Mouse (Mus musculus) lung, embryonic 15.5 days (tissue): ENCODE results near the gene Ppp1r12b. TPM values are rescaled to one million over a fixed set of nuclear protein-coding genes. Genes with fewer than 3 reads are reported as not detected.
A peak's percentile ranks its signal among the peaks of the same experiment; 100 is the strongest.

Experiments
- ATAC-seq: fragments of 200-750 bp; cut with Nextera tagmentation; 2 replicates; pipeline ENCODE4 v1.8.0; 2017; ENCODE audit warnings: moderate number of reproducible peaks, borderline replicate concordance; ENCODE audit not compliant: low FRiP score, low TSS enrichment; ENCODE audit errors: extremely low read depth
- H3K27ac ChIP-seq: fragments of 300-500 bp; sonication (generic); 2 replicates; pipeline ENCODE4 v1.5.1; 2015; ENCODE audit warnings: moderate library complexity, mild to moderate bottlenecking, inconsistent platforms
- H3K27me3 ChIP-seq: fragments of 300-500 bp; sonication (generic); 2 replicates; pipeline ENCODE4 v1.6.1; 2015; ENCODE audit warnings: inconsistent platforms
- H3K36me3 ChIP-seq: fragments of 300-500 bp; sonication (generic); 2 replicates; pipeline ENCODE4 v1.6.1; 2015; ENCODE audit warnings: inconsistent platforms
- H3K4me1 ChIP-seq: fragments of 300-500 bp; sonication (generic); 2 replicates; pipeline ENCODE4 v1.6.1; 2015; ENCODE audit warnings: inconsistent platforms
- H3K4me2 ChIP-seq: fragments of 300-500 bp; sonication (generic); 2 replicates; pipeline ENCODE4 v1.6.1; 2015; ENCODE audit warnings: inconsistent platforms, mild to moderate bottlenecking, moderate library complexity
- H3K4me3 ChIP-seq: fragments of 300-500 bp; sonication (generic); 2 replicates; pipeline ENCODE4 v1.5.1; 2015; ENCODE audit warnings: mild to moderate bottlenecking, inconsistent platforms
- H3K9ac ChIP-seq: fragments of 300-500 bp; sonication (generic); 2 replicates; pipeline ENCODE4 v1.6.1; 2015; ENCODE audit warnings: inconsistent platforms
- H3K9me3 ChIP-seq: fragments of 300-500 bp; sonication (generic); 2 replicates; pipeline ENCODE4 v1.6.1; 2016; ENCODE audit warnings: inconsistent platforms
- WGBS: fragments of 180-500 bp; shearing (Covaris S2); methylation state at CpG from one replicate; pipeline ENCODE4 v1.1.7; 2015; 5-methylcytosine and 5-hydroxymethylcytosine counted together
- polyA plus RNA-seq: library from polyadenylated mRNA; unstranded; fragments of >200 nt; fragmentation: Nextera tagmentation; extraction: Ambion mirVana; gene quantifications from 2 replicates; pipeline ENCODE4 v1.2.1, GENCODE M21; 2015

Ppp1r12b gene
- polyA plus RNA-seq, 1 experiment from 2014 or later: 11.2 TPM

- no peak for ATAC-seq
- H3K27me3 ChIP-seq: no peaks in the 10 kb centered on the region
- H3K4me1 ChIP-seq: peaks cover 29% of the 10 kb centered on the region
- no peaks in the 10 kb centered on the region for H3K9me3 ChIP-seq
- H3K27ac ChIP-seq: peak overlapping the region; percentile 56
- no peak overlapping the region for H3K9ac ChIP-seq
- no peaks in the 10 kb centered on the region for H3K36me3 ChIP-seq
- 79% methylated on average over 1 of the region's 1 CpGs for WGBS
- no peak overlapping the region for H3K4me2 ChIP-seq
- no peak overlapping the region for H3K4me3 ChIP-seq
Measured at GRCm38 (mm10) chr1:134817120-134817519, 138.6 kb downstream of the Ppp1r12b start.

- no peaks in the 10 kb centered on the region for H3K27me3 ChIP-seq
- no peak overlapping the region for H3K4me3 ChIP-seq
- peak overlapping the region; percentile 56 for H3K27ac ChIP-seq
- H3K9ac ChIP-seq: no peak overlapping the region
- H3K9me3 ChIP-seq: no peaks in the 10 kb centered on the region
- H3K36me3 ChIP-seq: no peaks in the 10 kb centered on the region
- peaks cover 29% of the 10 kb centered on the region for H3K4me1 ChIP-seq
- no peak overlapping the region for H3K4me2 ChIP-seq
- WGBS: 28% methylated on average over 6 of the region's 6 CpGs
- peak; percentile 95 for ATAC-seq
Measured at GRCm38 (mm10) chr1:134816617-134817016, 139.1 kb downstream of the Ppp1r12b start.

GRCm38 (mm10) chr1:134815748-134816147 is 140.0 kb downstream of the Ppp1r12b start:
- Histone ChIP-seq H3K4me2 (no peak overlapping the region), H3K4me3 (no peak overlapping the region), H3K36me3 (no peaks in the 10 kb centered on the region), H3K9me3 (no peaks in the 10 kb centered on the region), H3K27me3 (no peaks in the 10 kb centered on the region), H3K4me1 (peaks cover 29% of the 10 kb centered on the region), H3K27ac (peak overlapping the region; percentile 56), H3K9ac (no peak overlapping the region)
- 50% methylated on average over 3 of the region's 3 CpGs for WGBS
- no peak for ATAC-seq

GRCm38 (mm10) chr1:134805471-134805870 is 150.3 kb downstream of the Ppp1r12b start:
- WGBS: 61% methylated on average over 9 of the region's 9 CpGs
- no peaks in the 10 kb centered on the region for H3K36me3 ChIP-seq
- no peak overlapping the region for H3K9ac ChIP-seq
- peaks cover 38% of the 10 kb centered on the region for H3K4me1 ChIP-seq
- H3K4me3 ChIP-seq: no peak overlapping the region
- H3K27me3 ChIP-seq: no peaks in the 10 kb centered on the region
- no peak for ATAC-seq
- H3K9me3 ChIP-seq: no peaks in the 10 kb centered on the region
- H3K27ac ChIP-seq: peak overlapping the region; percentile 93
- no peak overlapping the region for H3K4me2 ChIP-seq

- H3K4me1 ChIP-seq: peaks cover 40% of the 10 kb centered on the region
- no peaks in the 10 kb centered on the region for H3K36me3 ChIP-seq
- peak; percentile 21; the same call in 1 of the 2 replicates for ATAC-seq
- H3K4me2 ChIP-seq: peak overlapping the region; percentile 49; the same call in 1 of the 2 replicates
- H3K27me3 ChIP-seq: no peaks in the 10 kb centered on the region
- H3K9me3 ChIP-seq: no peaks in the 10 kb centered on the region
- no peak overlapping the region for H3K4me3 ChIP-seq
- WGBS: 17% methylated on average over 5 of the region's 5 CpGs
- no peak overlapping the region for H3K9ac ChIP-seq
- H3K27ac ChIP-seq: peak overlapping the region; percentile 93
Measured at GRCm38 (mm10) chr1:134804373-134804772, 151.4 kb downstream of the Ppp1r12b start.

GRCm38 (mm10) chr1:134803286-134804117 is 152.2 kb downstream of the Ppp1r12b start:
- peak; percentile 88 for ATAC-seq
- peak overlapping the region; percentile 93 for H3K27ac ChIP-seq
- WGBS: 18% methylated on average over 16 of the region's 16 CpGs
- H3K4me1 ChIP-seq: peaks cover 40% of the 10 kb centered on the region
- H3K27me3 ChIP-seq: no peaks in the 10 kb centered on the region
- peak overlapping the region; percentile 49 for H3K4me2 ChIP-seq
- 0 out of 2 replicates have a peak, but pooled peaks cover 3% of the 10 kb centered on the region for H3K36me3 ChIP-seq
- H3K9ac ChIP-seq: peak overlapping the region; percentile 38
- peak overlapping the region; percentile 29 for H3K4me3 ChIP-seq
- no peaks in the 10 kb centered on the region for H3K9me3 ChIP-seq

- Histone ChIP-seq H3K9ac (no peak overlapping the region), H3K4me2 (peak overlapping the region; percentile 49), H3K36me3 (0 out of 2 replicates have a peak, but pooled peaks cover 5% of the 10 kb centered on the region), H3K9me3 (no peaks in the 10 kb centered on the region), H3K4me3 (peak overlapping the region; percentile 29), H3K4me1 (peaks cover 41% of the 10 kb centered on the region), H3K27me3 (no peaks in the 10 kb centered on the region), H3K27ac (peak overlapping the region; percentile 58)
- ATAC-seq: no peak
- 80% methylated on average over 7 of the region's 7 CpGs for WGBS
Measured at GRCm38 (mm10) chr1:134801758-134802157, 154.0 kb downstream of the Ppp1r12b start.

- no peak for ATAC-seq
- Histone ChIP-seq H3K9ac (no peak overlapping the region), H3K27ac (peak overlapping the region; percentile 39), H3K27me3 (no peaks in the 10 kb centered on the region), H3K4me3 (no peak overlapping the region), H3K4me2 (no peak overlapping the region), H3K4me1 (peaks cover 12% of the 10 kb centered on the region), H3K36me3 (0 out of 2 replicates have a peak, but pooled peaks cover 5% of the 10 kb centered on the region), H3K9me3 (no peaks in the 10 kb centered on the region)
- WGBS: 72% methylated on average over 3 of the region's 3 CpGs
Measured at GRCm38 (mm10) chr1:134796536-134796935, 159.2 kb downstream of the Ppp1r12b start.

GRCm38 (mm10) chr1:134796076-134796475 is 159.7 kb downstream of the Ppp1r12b start:
- no peak overlapping the region for H3K9ac ChIP-seq
- ATAC-seq: peak; percentile 35; the same call in 1 of the 2 replicates
- H3K27me3 ChIP-seq: no peaks in the 10 kb centered on the region
- no peak overlapping the region for H3K4me3 ChIP-seq
- peaks cover 12% of the 10 kb centered on the region for H3K4me1 ChIP-seq
- 77% methylated on average over 1 of the region's 1 CpGs for WGBS
- H3K4me2 ChIP-seq: no peak overlapping the region
- H3K9me3 ChIP-seq: no peaks in the 10 kb centered on the region
- H3K27ac ChIP-seq: no peak overlapping the region
- H3K36me3 ChIP-seq: 0 out of 2 replicates have a peak, but pooled peaks cover 5% of the 10 kb centered on the region

- no peaks in the 10 kb centered on the region for H3K27me3 ChIP-seq
- no peak overlapping the region for H3K27ac ChIP-seq
- H3K36me3 ChIP-seq: no peaks in the 10 kb centered on the region
- no peak overlapping the region for H3K4me2 ChIP-seq
- peaks cover 8% of the 10 kb centered on the region for H3K4me1 ChIP-seq
- ATAC-seq: no peak
- no peaks in the 10 kb centered on the region for H3K9me3 ChIP-seq
- no peak overlapping the region for H3K9ac ChIP-seq
- no peak overlapping the region for H3K4me3 ChIP-seq
Measured at GRCm38 (mm10) chr1:134791456-134791855, 164.3 kb downstream of the Ppp1r12b start.

GRCm38 (mm10) chr1:134790716-134791439 is 164.9 kb downstream of the Ppp1r12b start:
- Histone ChIP-seq H3K9me3 (no peaks in the 10 kb centered on the region), H3K4me1 (peaks cover 7% of the 10 kb centered on the region), H3K36me3 (no peaks in the 10 kb centered on the region), H3K4me3 (no peak overlapping the region), H3K27me3 (no peaks in the 10 kb centered on the region), H3K9ac (no peak overlapping the region), H3K4me2 (no peak overlapping the region), H3K27ac (no peak overlapping the region)
- 91% methylated on average over 2 of the region's 2 CpGs for WGBS
- no peak for ATAC-seq

- Histone ChIP-seq H3K27ac (no peak overlapping the region), H3K4me1 (peaks cover 21% of the 10 kb centered on the region), H3K36me3 (no peaks in the 10 kb centered on the region), H3K9me3 (no peaks in the 10 kb centered on the region), H3K4me2 (no peak overlapping the region), H3K9ac (no peak overlapping the region), H3K27me3 (no peaks in the 10 kb centered on the region), H3K4me3 (no peak overlapping the region)
- no peak for ATAC-seq
- WGBS: 59% methylated on average over 7 of the region's 7 CpGs
Measured at GRCm38 (mm10) chr1:134788096-134788495, 167.6 kb downstream of the Ppp1r12b start.
